Mouse (Mus musculus): Measurements from ENCODE around the gene Usp5. TPM values are rescaled to one million over a fixed set of nuclear protein-coding genes. Genes with fewer than 3 reads are reported as not detected.

Gene Usp5
- polyA plus RNA-seq (2012; rRNA removed) = 105 and 119 TPM in 2 replicates
- polyA plus RNA-seq (2014; fragmentation: Nextera tagmentation; extraction: Ambion mirVana) = 115 and 120 TPM in 2 replicates

DNA sequence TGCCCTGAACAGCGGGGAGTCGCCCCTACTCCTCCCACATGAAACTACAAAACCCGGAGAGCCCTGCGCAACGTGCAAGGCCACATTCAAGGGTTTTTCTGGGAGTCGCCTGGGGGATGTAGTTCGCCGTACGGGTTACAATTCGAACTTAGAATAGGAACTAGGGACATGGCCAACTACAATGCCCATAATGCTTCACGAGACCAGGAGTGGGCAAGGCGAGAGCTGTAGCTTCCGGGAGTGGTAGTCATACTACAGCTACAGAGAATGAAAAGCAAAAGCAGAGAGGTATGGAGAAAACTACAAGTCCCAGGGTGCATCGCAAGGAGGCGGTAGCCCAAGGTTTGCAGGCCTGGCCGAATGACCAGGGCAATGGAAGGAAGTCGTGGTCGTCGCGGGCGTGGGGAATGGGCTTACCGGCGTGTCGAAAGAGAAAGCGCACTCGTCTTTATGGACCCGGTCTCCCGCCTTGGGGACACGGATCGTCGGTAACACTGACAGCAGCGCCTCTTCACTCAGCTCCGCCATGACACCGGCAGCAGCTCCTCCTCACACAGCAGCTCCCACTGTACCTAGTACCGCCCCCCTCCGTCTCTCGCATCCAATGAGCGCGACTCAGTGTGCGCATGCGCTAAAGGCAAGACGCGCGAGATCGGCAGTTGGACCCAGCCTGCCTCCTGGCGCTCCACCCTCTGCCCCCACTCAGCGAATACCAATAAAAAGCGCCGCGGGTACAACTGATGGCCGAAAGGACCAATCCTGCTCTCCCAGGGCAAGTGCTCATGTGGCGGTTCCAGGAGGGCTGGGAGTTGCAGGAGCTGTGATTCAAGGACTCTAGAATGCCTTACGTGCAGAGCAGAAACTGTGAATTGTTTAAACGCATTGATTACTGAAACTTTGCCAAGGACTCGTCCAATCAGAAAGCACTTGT lies at the start of gene Usp5, which contains the start of gene Cdca3:
Gene Usp5, minus strand, starts transcription at position 617 of the 931 bp plus-strand sequence.
Gene Cdca3, plus strand, starts transcription at position 680 of the 931 bp plus-strand sequence.
- Histone ChIP-seq H3K4me1 (ENCODE audit: control insufficient read depth, insufficient read depth, low read length) (peaks cover 9% of the 10 kb centered on the region; the same call in 1 of the 2 replicates), H3K27ac (replicated peaks; ENCODE audit: low read depth, low read length) (peak within 1 kb of the TSS; percentile 73), H3K9ac (ENCODE audit: low read depth, low read length, severe bottlenecking) (peak within 1 kb of the TSS; percentile 65), H3K36me3 (ENCODE audit: control insufficient read depth, insufficient read depth, low read length) (peaks cover 49% of the 10 kb centered on the region), H3K4me2 (replicated peaks; ENCODE audit: low read depth, low read length, severe bottlenecking) (peak within 1 kb of the TSS; percentile 90), H3K27me3 (ENCODE audit: control insufficient read depth, insufficient read depth, low read length) (no peaks in the 10 kb centered on the region), H3K9me3 (ENCODE audit: control insufficient read depth, low read length) (no peaks in the 10 kb centered on the region), H3K4me3 (replicated peaks; ENCODE audit: low read length) (peak within 1 kb of the TSS; percentile 54)
- DNase-seq (ENCODE audit: low spot score) (peak; percentile 99), ATAC-seq (ENCODE audit: low FRiP score, low read depth) (peak; percentile 92)
- 0 out of 2 replicates have a peak, but pooled peaks have one; percentile 74 for TF ChIP-seq POLR2A (IDR thresholded peaks at IDR 0.05; ENCODE audit: borderline replicate concordance, extremely low read depth, insufficient read depth, insufficient read length)
- WGBS = under 1% methylated on average over 53 of the region's 55 CpGs

- Histone ChIP-seq H3K9me3 (ENCODE audit: control insufficient read depth, low read length) (no peaks in the 10 kb centered on the region), H3K27ac (replicated peaks; ENCODE audit: low read depth, low read length) (no peak overlapping the region), H3K27me3 (ENCODE audit: control insufficient read depth, insufficient read depth, low read length) (no peaks in the 10 kb centered on the region), H3K36me3 (ENCODE audit: control insufficient read depth, insufficient read depth, low read length) (no peaks in the 10 kb centered on the region), H3K4me2 (replicated peaks; ENCODE audit: low read depth, low read length, severe bottlenecking) (no peak overlapping the region), H3K9ac (ENCODE audit: low read depth, low read length, severe bottlenecking) (no peak overlapping the region), H3K4me3 (replicated peaks; ENCODE audit: low read length) (no peak overlapping the region), H3K4me1 (ENCODE audit: control insufficient read depth, insufficient read depth, low read length) (no peaks in the 10 kb centered on the region)
- no peak for ATAC-seq (ENCODE audit: low FRiP score, low read depth)
- 36% methylated on average over 3 of the region's 3 CpGs for WGBS
- no peak for DNase-seq (ENCODE audit: low spot score)
- no peak for TF ChIP-seq POLR2A (IDR thresholded peaks at IDR 0.05; ENCODE audit: borderline replicate concordance, extremely low read depth, insufficient read depth, insufficient read length)
These were observed 45.1 kb upstream of the Usp5 start for GRCm38 (mm10) chr6:124874348-124874747.

GRCm38 (mm10) chr6:124866560-124866959 lies 37.3 kb upstream of the Usp5 start:
- H3K4me1 ChIP-seq (ENCODE audit: control insufficient read depth, insufficient read depth, low read length) = peaks cover 17% of the 10 kb centered on the region; the same call in 1 of the 2 replicates
- ATAC-seq (ENCODE audit: low FRiP score, low read depth) (no peak), DNase-seq (ENCODE audit: low spot score) (no peak)
- H3K4me2 ChIP-seq (replicated peaks; ENCODE audit: low read depth, low read length, severe bottlenecking) = no peak overlapping the region
- H3K27ac ChIP-seq (replicated peaks; ENCODE audit: low read depth, low read length) = no peak overlapping the region
- no peaks in the 10 kb centered on the region for H3K36me3 ChIP-seq (ENCODE audit: control insufficient read depth, insufficient read depth, low read length)
- H3K27me3 ChIP-seq (ENCODE audit: control insufficient read depth, insufficient read depth, low read length) = no peaks in the 10 kb centered on the region
- no peaks in the 10 kb centered on the region for H3K9me3 ChIP-seq (ENCODE audit: control insufficient read depth, low read length)
- WGBS = 55% methylated on average over 7 of the region's 7 CpGs
- 0 out of 2 replicates have a peak overlapping the region, but pooled peaks have one; percentile 21 for H3K9ac ChIP-seq (ENCODE audit: low read depth, low read length, severe bottlenecking)
- no peak for TF ChIP-seq POLR2A (IDR thresholded peaks at IDR 0.05; ENCODE audit: borderline replicate concordance, extremely low read depth, insufficient read depth, insufficient read length)
- no peak overlapping the region for H3K4me3 ChIP-seq (replicated peaks; ENCODE audit: low read length)

DNA sequence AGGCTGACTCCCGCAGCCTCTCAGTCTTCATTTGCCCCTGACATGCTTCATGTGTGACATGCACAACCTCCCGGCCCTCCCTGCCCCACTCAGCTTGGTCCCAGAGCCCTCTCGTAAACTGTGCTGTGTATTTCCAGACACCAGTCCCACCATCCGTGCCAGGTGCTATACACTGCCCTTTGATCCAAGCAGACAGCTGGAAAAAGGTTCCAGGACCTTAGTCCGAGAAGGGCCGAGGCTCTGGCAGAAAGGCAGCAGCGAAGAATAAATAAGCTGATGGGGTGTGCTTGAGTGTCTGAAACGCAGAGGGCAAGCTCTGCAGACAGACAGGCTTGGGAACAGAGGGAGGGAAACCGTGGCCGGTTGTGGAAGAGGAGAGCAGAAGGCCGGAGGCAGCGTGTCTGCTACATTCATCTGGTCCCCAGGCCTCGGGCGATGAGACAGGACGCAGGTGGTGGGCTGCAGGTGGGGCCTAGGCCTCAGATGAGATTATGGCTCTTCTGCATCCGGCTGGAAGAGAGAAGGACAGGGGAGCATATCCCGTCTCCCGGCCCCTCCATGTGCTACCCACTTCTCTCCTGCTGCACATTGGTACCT lies 36.6 kb upstream of the Usp5 start:
- 37% methylated on average over 17 of the region's 18 CpGs for WGBS
- Histone ChIP-seq H3K27me3 (ENCODE audit: control insufficient read depth, insufficient read depth, low read length) (no peaks in the 10 kb centered on the region), H3K27ac (replicated peaks; ENCODE audit: low read depth, low read length) (no peak overlapping the region), H3K9ac (ENCODE audit: low read depth, low read length, severe bottlenecking) (0 out of 2 replicates have a peak overlapping the region, but pooled peaks have one; percentile 21), H3K4me1 (ENCODE audit: control insufficient read depth, insufficient read depth, low read length) (peaks cover 17% of the 10 kb centered on the region; the same call in 1 of the 2 replicates), H3K4me2 (replicated peaks; ENCODE audit: low read depth, low read length, severe bottlenecking) (no peak overlapping the region), H3K36me3 (ENCODE audit: control insufficient read depth, insufficient read depth, low read length) (0 out of 2 replicates have a peak, but pooled peaks cover 3% of the 10 kb centered on the region), H3K4me3 (replicated peaks; ENCODE audit: low read length) (no peak overlapping the region), H3K9me3 (ENCODE audit: control insufficient read depth, low read length) (no peaks in the 10 kb centered on the region)
- DNase-seq (ENCODE audit: low spot score) (no peak), ATAC-seq (ENCODE audit: low FRiP score, low read depth) (no peak)
- TF ChIP-seq POLR2A (IDR thresholded peaks at IDR 0.05; ENCODE audit: borderline replicate concordance, extremely low read depth, insufficient read depth, insufficient read length) = no peak
